Mouse (Mus musculus): ENCODE results near the gene Lrguk. TPM values are rescaled to one million over a fixed set of nuclear protein-coding genes. Genes with fewer than 3 reads are reported as not detected.

Gene Lrguk
- polyA plus RNA-seq, 1 experiment: not detected

- Histone ChIP-seq H3K4me3 (ENCODE audit: insufficient read depth, low read length) (no peak overlapping the region), H3K4me1 (ENCODE audit: control insufficient read depth, insufficient read depth, low read length) (no peaks in the 10 kb centered on the region), H3K27ac (ENCODE audit: insufficient read depth, low read depth, low read length) (no peak overlapping the region)
- TF ChIP-seq POLR2A (IDR thresholded peaks at IDR 0.05; ENCODE audit: borderline replicate concordance, low read depth, low read length) (no peak), CTCF (IDR thresholded peaks at IDR 0.05; ENCODE audit: low read depth, low read length) (no peak)
Measured at GRCm38 (mm10) chr6:34096905-34097304, 67.7 kb downstream of the Lrguk start.

- H3K4me1 ChIP-seq (ENCODE audit: control insufficient read depth, insufficient read depth, low read length): no peaks in the 10 kb centered on the region
- TF ChIP-seq POLR2A (IDR thresholded peaks at IDR 0.05; ENCODE audit: borderline replicate concordance, low read depth, low read length): no peak
- no peak for TF ChIP-seq CTCF (IDR thresholded peaks at IDR 0.05; ENCODE audit: low read depth, low read length)
- H3K27ac ChIP-seq (ENCODE audit: insufficient read depth, low read depth, low read length): no peak overlapping the region
- H3K4me3 ChIP-seq (ENCODE audit: insufficient read depth, low read length): no peak overlapping the region
Measured at GRCm38 (mm10) chr6:34099725-34100124, 70.5 kb downstream of the Lrguk start.

- Histone ChIP-seq H3K4me3 (ENCODE audit: insufficient read depth, low read length) (no peak overlapping the region), H3K27ac (ENCODE audit: insufficient read depth, low read depth, low read length) (no peak overlapping the region), H3K4me1 (ENCODE audit: control insufficient read depth, insufficient read depth, low read length) (no peaks in the 10 kb centered on the region)
- no peak for TF ChIP-seq CTCF (IDR thresholded peaks at IDR 0.05; ENCODE audit: low read depth, low read length)
- TF ChIP-seq POLR2A (IDR thresholded peaks at IDR 0.05; ENCODE audit: borderline replicate concordance, low read depth, low read length): no peak
Measured at GRCm38 (mm10) chr6:34101531-34102396, 72.5 kb downstream of the Lrguk start.

- H3K27ac ChIP-seq (ENCODE audit: insufficient read depth, low read depth, low read length): no peak overlapping the region
- H3K4me1 ChIP-seq (ENCODE audit: control insufficient read depth, insufficient read depth, low read length): no peaks in the 10 kb centered on the region
- TF ChIP-seq CTCF (IDR thresholded peaks at IDR 0.05; ENCODE audit: low read depth, low read length) (no peak), POLR2A (IDR thresholded peaks at IDR 0.05; ENCODE audit: borderline replicate concordance, low read depth, low read length) (no peak)
- H3K4me3 ChIP-seq (ENCODE audit: insufficient read depth, low read length): no peak overlapping the region
Measured at GRCm38 (mm10) chr6:34103251-34103920, 74.1 kb downstream of the Lrguk start.

GRCm38 (mm10) chr6:34110571-34110970 is 81.3 kb downstream of the Lrguk start:
- H3K4me3 ChIP-seq (ENCODE audit: insufficient read depth, low read length): no peak overlapping the region
- no peak overlapping the region for H3K27ac ChIP-seq (ENCODE audit: insufficient read depth, low read depth, low read length)
- TF ChIP-seq CTCF (IDR thresholded peaks at IDR 0.05; ENCODE audit: low read depth, low read length): no peak
- no peak for TF ChIP-seq POLR2A (IDR thresholded peaks at IDR 0.05; ENCODE audit: borderline replicate concordance, low read depth, low read length)
- H3K4me1 ChIP-seq (ENCODE audit: control insufficient read depth, insufficient read depth, low read length): no peaks in the 10 kb centered on the region

- Histone ChIP-seq H3K27ac (ENCODE audit: insufficient read depth, low read depth, low read length) (no peak overlapping the region), H3K4me1 (ENCODE audit: control insufficient read depth, insufficient read depth, low read length) (no peaks in the 10 kb centered on the region), H3K4me3 (ENCODE audit: insufficient read depth, low read length) (no peak overlapping the region)
- no peak for TF ChIP-seq POLR2A (IDR thresholded peaks at IDR 0.05; ENCODE audit: borderline replicate concordance, low read depth, low read length)
- no peak for TF ChIP-seq CTCF (IDR thresholded peaks at IDR 0.05; ENCODE audit: low read depth, low read length)
Measured at GRCm38 (mm10) chr6:34111406-34111805, 82.2 kb downstream of the Lrguk start.

GRCm38 (mm10) chr6:34116838-34117478 is 87.7 kb downstream of the Lrguk start:
- H3K4me1 ChIP-seq (ENCODE audit: control insufficient read depth, insufficient read depth, low read length): no peaks in the 10 kb centered on the region
- H3K27ac ChIP-seq (ENCODE audit: insufficient read depth, low read depth, low read length): no peak overlapping the region
- no peak overlapping the region for H3K4me3 ChIP-seq (ENCODE audit: insufficient read depth, low read length)
- TF ChIP-seq POLR2A (IDR thresholded peaks at IDR 0.05; ENCODE audit: borderline replicate concordance, low read depth, low read length): no peak
- no peak for TF ChIP-seq CTCF (IDR thresholded peaks at IDR 0.05; ENCODE audit: low read depth, low read length)

- H3K4me3 ChIP-seq (ENCODE audit: insufficient read depth, low read length): no peak overlapping the region
- TF ChIP-seq CTCF (IDR thresholded peaks at IDR 0.05; ENCODE audit: low read depth, low read length) (no peak), POLR2A (IDR thresholded peaks at IDR 0.05; ENCODE audit: borderline replicate concordance, low read depth, low read length) (no peak)
- no peak overlapping the region for H3K27ac ChIP-seq (ENCODE audit: insufficient read depth, low read depth, low read length)
- H3K4me1 ChIP-seq (ENCODE audit: control insufficient read depth, insufficient read depth, low read length): peaks cover 3% of the 10 kb centered on the region; the same call in 1 of the 2 replicates
Measured at GRCm38 (mm10) chr6:34124401-34124800, 95.2 kb downstream of the Lrguk start.

- H3K27ac ChIP-seq (ENCODE audit: insufficient read depth, low read depth, low read length): no peak overlapping the region
- H3K4me1 ChIP-seq (ENCODE audit: control insufficient read depth, insufficient read depth, low read length): peaks cover 3% of the 10 kb centered on the region; the same call in 1 of the 2 replicates
- no peak overlapping the region for H3K4me3 ChIP-seq (ENCODE audit: insufficient read depth, low read length)
- TF ChIP-seq POLR2A (IDR thresholded peaks at IDR 0.05; ENCODE audit: borderline replicate concordance, low read depth, low read length): no peak
- TF ChIP-seq CTCF (IDR thresholded peaks at IDR 0.05; ENCODE audit: low read depth, low read length): no peak
Measured at GRCm38 (mm10) chr6:34129261-34129660, 100.0 kb downstream of the Lrguk start.
